Mouse (Mus musculus) heart, embryonic 15.5 days (tissue): ENCODE measurements at regions not wholly inside any gene's neighbourhood (a gene's known extent, or its start where the extent isn't known, plus 50 kb on each side); places are given as distances from the start of the nearest gene placed in this dataset.
A peak's percentile ranks its signal among the peaks of the same experiment; 100 is the strongest.

ENCODE experiments used
- ATAC-seq: fragments of 200-750 bp; cut with Nextera tagmentation; replicated peaks from 2 replicates; pipeline ENCODE4 v1.8.0; 2017; ENCODE audit warnings: low read depth, moderate TSS enrichment; ENCODE audit not compliant: insufficient number of reproducible peaks, insufficient read depth, low FRiP score
- H3K27ac ChIP-seq: fragments of 300-500 bp; sonication (generic); 2 replicates; pipeline ENCODE4 v1.5.1; 2015; ENCODE audit warnings: mild to moderate bottlenecking, inconsistent platforms
- H3K27me3 ChIP-seq: fragments of 300-500 bp; sonication (generic); 2 replicates; pipeline ENCODE4 v1.6.1; 2015; ENCODE audit warnings: inconsistent platforms
- H3K36me3 ChIP-seq: fragments of 300-500 bp; sonication (generic); 2 replicates; pipeline ENCODE4 v1.6.1; 2015; ENCODE audit warnings: mild to moderate bottlenecking, inconsistent platforms
- H3K4me1 ChIP-seq: fragments of 300-500 bp; sonication (generic); replicated peaks from 2 replicates; pipeline ENCODE4 v1.6.1; 2015; ENCODE audit warnings: inconsistent platforms
- H3K4me2 ChIP-seq: fragments of 300-500 bp; sonication (generic); 2 replicates; pipeline ENCODE4 v1.6.1; 2015; ENCODE audit warnings: inconsistent platforms, mild to moderate bottlenecking, moderate library complexity
- H3K4me3 ChIP-seq: fragments of 300-500 bp; sonication (generic); 2 replicates; pipeline ENCODE4 v1.5.1; 2015; ENCODE audit warnings: mild to moderate bottlenecking, inconsistent platforms
- H3K9ac ChIP-seq: fragments of 300-500 bp; sonication (generic); 2 replicates; pipeline ENCODE4 v1.6.1; 2015; ENCODE audit warnings: mild to moderate bottlenecking, inconsistent platforms
- H3K9me3 ChIP-seq: fragments of 300-500 bp; sonication (generic); replicated peaks from 2 replicates; pipeline ENCODE4 v1.6.1; 2016; ENCODE audit warnings: inconsistent platforms
- WGBS: fragments of 180-500 bp; shearing (Covaris S2); methylation state at CpG from one replicate; pipeline ENCODE4 v1.1.7; 2015; ENCODE audit warnings: mixed read lengths; 5-methylcytosine and 5-hydroxymethylcytosine counted together

GRCm38 (mm10) chr6:16165012-16165411, 444.6 kb downstream of the Mdfic start:
- Histone ChIP-seq H3K9me3 (no peaks in the 10 kb centered on the region), H3K9ac (no peak overlapping the region), H3K4me3 (no peak overlapping the region), H3K27ac (no peak overlapping the region), H3K4me2 (no peak overlapping the region), H3K4me1 (no peaks in the 10 kb centered on the region), H3K36me3 (no peaks in the 10 kb centered on the region), H3K27me3 (no peaks in the 10 kb centered on the region)
- 83% methylated on average over 2 of the region's 2 CpGs for WGBS
- ATAC-seq: no peak

DNA sequence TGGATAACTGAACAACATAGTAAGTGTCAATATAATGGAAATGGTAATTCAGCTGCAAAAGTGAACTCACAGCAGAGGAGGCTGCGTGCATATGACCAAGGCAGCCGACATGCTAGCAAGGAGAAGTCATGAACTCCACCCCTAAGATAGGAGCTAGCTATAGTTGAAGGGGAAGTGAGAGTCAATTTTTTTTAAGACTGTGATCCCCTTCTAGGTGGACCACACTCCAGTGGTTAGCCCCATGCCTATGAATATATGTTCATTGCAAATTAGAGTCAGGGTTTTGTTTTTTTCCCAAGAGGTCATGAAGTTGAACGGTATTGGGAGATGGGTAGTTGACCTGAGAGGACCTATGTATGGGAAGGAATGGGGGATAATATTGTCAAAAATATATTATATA, 451.4 kb downstream of the Mdfic start:
- H3K9me3 ChIP-seq: no peaks in the 10 kb centered on the region
- H3K9ac ChIP-seq: no peak overlapping the region
- ATAC-seq: no peak
- H3K27me3 ChIP-seq: no peaks in the 10 kb centered on the region
- no peak overlapping the region for H3K4me2 ChIP-seq
- no peaks in the 10 kb centered on the region for H3K36me3 ChIP-seq
- no peak overlapping the region for H3K4me3 ChIP-seq
- WGBS: 90% methylated on average over 3 of the region's 3 CpGs
- H3K4me1 ChIP-seq: no peaks in the 10 kb centered on the region
- no peak overlapping the region for H3K27ac ChIP-seq

DNA sequence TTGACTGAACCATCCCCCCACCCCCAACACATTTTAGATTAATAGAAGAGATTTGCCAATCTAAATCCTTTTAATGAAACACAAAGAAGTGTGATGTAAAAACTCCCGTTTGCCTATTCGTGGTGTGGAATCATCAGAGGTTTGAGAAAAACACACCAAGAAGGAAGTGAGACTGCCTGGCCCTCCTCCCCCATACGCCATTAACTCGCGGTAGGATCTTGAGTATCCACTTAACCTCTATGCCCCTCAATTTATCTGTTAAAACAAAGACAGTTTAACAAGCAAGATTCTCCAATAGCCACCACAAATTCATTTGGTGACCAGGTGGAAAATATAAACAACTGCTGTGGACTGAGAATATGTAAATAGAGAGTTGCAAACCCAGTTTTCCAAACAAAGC, 456.9 kb downstream of the Mdfic start:
- Histone ChIP-seq H3K36me3 (no peaks in the 10 kb centered on the region), H3K4me1 (no peaks in the 10 kb centered on the region), H3K9ac (no peak overlapping the region), H3K27me3 (no peaks in the 10 kb centered on the region), H3K4me3 (no peak overlapping the region), H3K9me3 (no peaks in the 10 kb centered on the region), H3K27ac (no peak overlapping the region), H3K4me2 (no peak overlapping the region)
- 57% methylated on average over 5 of the region's 5 CpGs for WGBS
- ATAC-seq: no peak

DNA sequence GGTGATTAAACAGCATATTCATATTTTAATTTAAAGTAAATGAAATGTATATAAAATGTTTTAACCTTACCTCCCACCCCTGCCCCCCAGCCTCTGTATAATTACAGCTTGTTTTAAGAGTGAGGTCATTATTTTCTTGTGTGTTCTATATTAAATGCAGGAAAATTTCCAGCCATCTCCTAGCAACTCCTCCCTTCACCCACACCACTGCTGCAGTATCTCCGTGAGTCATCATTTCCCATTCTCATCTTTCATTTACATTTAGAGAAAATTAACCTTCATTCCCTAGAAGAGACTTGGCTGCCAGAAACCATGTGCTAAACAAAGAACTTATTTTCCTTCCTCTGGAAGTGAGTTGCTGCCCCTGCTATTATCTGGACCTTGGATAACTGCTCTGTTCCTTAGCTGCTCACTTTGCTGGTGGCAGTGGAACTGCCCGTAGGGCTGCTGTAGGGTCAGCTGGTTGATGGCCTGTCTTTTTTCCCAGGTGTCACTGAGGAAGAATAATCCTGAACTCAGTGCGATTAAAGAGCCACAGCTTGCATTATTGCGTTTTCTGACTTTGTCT, 467.6 kb downstream of the Mdfic start:
- 40% methylated on average over 4 of the region's 4 CpGs for WGBS
- Histone ChIP-seq H3K4me1 (no peaks in the 10 kb centered on the region), H3K4me3 (no peak overlapping the region), H3K9me3 (no peaks in the 10 kb centered on the region), H3K36me3 (no peaks in the 10 kb centered on the region), H3K9ac (no peak overlapping the region), H3K27me3 (no peaks in the 10 kb centered on the region), H3K4me2 (no peak overlapping the region), H3K27ac (no peak overlapping the region)
- 0 out of 2 replicates have a peak, but pooled peaks have one; percentile 35 for ATAC-seq

GRCm38 (mm10) chr6:16212975-16213374, 492.5 kb downstream of the Mdfic start:
- no peak for ATAC-seq
- 67% methylated on average over 5 of the region's 5 CpGs for WGBS
- Histone ChIP-seq H3K4me2 (no peak overlapping the region), H3K36me3 (no peaks in the 10 kb centered on the region), H3K27me3 (no peaks in the 10 kb centered on the region), H3K27ac (no peak overlapping the region), H3K9me3 (no peaks in the 10 kb centered on the region), H3K4me3 (no peak overlapping the region), H3K9ac (no peak overlapping the region), H3K4me1 (no peaks in the 10 kb centered on the region)

DNA sequence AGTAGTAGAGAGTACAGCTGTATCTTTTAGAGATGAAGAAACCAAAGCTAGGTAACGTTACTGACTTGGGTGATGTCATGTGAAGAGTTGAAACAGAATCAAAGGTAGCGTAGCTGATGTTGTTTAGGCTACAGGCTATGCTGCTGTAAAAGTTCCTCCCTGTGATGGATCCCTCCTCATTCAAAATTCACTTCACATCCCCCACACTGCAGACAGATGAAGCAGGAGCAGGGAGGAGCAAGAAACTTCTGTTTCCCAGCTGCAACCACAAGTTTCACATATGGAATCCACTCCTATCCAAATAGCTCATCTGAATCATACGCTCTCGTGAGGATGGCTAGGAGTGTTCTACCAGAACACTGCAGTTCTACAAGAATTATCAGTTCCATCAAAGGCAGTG, 493.2 kb downstream of the Mdfic start:
- Histone ChIP-seq H3K4me3 (no peak overlapping the region), H3K9ac (no peak overlapping the region), H3K27me3 (no peaks in the 10 kb centered on the region), H3K27ac (no peak overlapping the region), H3K36me3 (no peaks in the 10 kb centered on the region), H3K4me2 (no peak overlapping the region), H3K9me3 (no peaks in the 10 kb centered on the region), H3K4me1 (no peaks in the 10 kb centered on the region)
- no peak for ATAC-seq
- WGBS: 73% methylated on average over 4 of the region's 4 CpGs

GRCm38 (mm10) chr6:16221002-16221627, 500.7 kb downstream of the Mdfic start:
- Histone ChIP-seq H3K4me2 (no peak overlapping the region), H3K4me3 (no peak overlapping the region), H3K9me3 (no peaks in the 10 kb centered on the region), H3K27ac (no peak overlapping the region), H3K27me3 (no peaks in the 10 kb centered on the region), H3K36me3 (no peaks in the 10 kb centered on the region), H3K4me1 (no peaks in the 10 kb centered on the region), H3K9ac (no peak overlapping the region)
- ATAC-seq: no peak
- 30% methylated on average over 3 of the region's 3 CpGs for whole genome bisulfite sequencing
